Mouse (Mus musculus): ENCODE measurements around the gene Actr5. TPM values are rescaled to one million over a fixed set of nuclear protein-coding genes. Genes with fewer than 3 reads are reported as not detected.

The Actr5 gene
- polyA plus RNA-seq, 1 experiment from 2014 or later: 16.0 TPM

DNA sequence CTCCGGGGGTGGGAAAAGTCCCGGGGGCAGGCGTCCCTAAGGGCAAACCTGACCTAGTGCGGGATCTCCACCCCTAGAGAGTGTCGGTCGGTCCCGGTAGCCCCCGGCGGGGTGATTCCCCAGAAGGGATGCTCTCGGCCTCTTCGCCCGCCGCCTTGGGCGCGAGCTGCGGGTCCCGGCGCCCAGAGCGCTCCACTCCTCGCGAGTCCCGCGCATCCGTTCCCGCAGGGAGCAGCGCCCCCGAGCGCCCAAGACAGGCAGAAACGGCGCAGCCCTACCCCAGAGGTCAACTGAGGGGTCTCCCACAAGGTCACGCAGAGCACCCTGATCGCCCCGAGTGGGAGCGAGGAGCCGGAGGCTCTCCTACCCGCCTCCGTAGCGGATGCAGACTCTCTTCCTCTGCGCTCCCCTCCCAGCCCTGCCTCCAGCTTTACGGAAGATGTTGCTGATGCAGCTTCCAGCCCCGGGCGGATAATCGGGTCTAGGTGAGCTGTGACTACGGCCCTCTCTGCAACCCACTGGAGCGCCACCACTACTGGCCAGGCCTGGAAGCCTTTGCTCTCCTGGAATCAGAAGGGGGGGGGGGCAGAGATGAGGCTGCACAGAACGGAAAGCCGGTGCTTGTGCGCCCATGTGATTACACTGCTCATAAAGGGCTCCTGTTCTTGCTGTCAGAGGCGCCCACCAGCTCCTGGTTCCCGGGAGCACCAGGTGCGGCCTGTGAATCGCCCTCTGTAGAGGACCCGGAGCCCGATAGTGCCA, 43.2 kb downstream of the Actr5 start:
- DNase-seq (ENCODE audit: low spot score, missing footprints) (peak; percentile 96), ATAC-seq (ENCODE audit: low FRiP score) (peak; percentile 45)
- peak overlapping the region; percentile 66 for H3K9ac ChIP-seq (ENCODE audit: low read length)
- peaks cover 21% of the 10 kb centered on the region for H3K27me3 ChIP-seq (ENCODE audit: control insufficient read depth, insufficient read depth, low read length)
- under 1% methylated on average over 50 of the region's 54 CpGs for WGBS
- no peaks in the 10 kb centered on the region for H3K36me3 ChIP-seq (ENCODE audit: control insufficient read depth, insufficient read depth, low read length)
- peak overlapping the region; percentile 99 for H3K4me2 ChIP-seq
- H3K4me3 ChIP-seq (ENCODE audit: low read depth, low read length): peak overlapping the region; percentile 57
- no peaks in the 10 kb centered on the region for H3K9me3 ChIP-seq (ENCODE audit: control insufficient read depth, low read length)
- no peak overlapping the region for H3K27ac ChIP-seq (ENCODE audit: low read depth, low read length)
- H3K4me1 ChIP-seq (ENCODE audit: control insufficient read depth, insufficient read depth, low read length): peaks cover 25% of the 10 kb centered on the region

DNA sequence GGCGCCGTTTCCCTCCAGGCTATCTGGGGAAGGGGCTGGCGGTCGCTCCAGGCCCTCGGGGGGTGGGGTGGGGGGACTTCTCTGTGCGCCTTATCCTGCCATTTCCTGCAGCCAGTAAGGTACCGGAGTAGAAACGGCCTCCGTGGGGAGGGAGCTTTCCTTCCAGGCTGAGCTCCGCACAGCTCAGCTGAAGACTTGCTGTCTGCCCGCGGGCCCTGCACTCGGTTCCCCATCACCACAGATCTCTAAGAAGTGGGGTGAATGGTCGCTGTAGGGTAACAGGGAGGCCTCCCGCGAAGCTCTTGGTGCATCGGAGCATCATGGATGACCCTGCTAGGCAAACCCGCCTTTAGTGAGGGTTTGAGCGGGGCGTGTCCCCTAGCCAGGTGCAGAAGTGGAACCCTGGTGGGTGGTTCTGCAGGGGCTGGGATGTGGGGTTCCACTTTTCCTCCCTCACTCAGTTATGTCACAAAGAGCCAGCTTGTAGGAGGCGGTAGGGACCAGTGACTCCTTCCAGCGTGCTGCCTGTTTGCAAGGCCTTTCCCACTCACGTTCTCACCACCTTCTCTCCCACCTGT, 43.8 kb downstream of the Actr5 start:
- no peak overlapping the region for H3K27ac ChIP-seq (ENCODE audit: low read depth, low read length)
- H3K9ac ChIP-seq (ENCODE audit: low read length): peak overlapping the region; percentile 66; the same call in 1 of the 2 replicates
- peaks cover 21% of the 10 kb centered on the region for H3K27me3 ChIP-seq (ENCODE audit: control insufficient read depth, insufficient read depth, low read length)
- ATAC-seq (ENCODE audit: low FRiP score): no peak
- no peaks in the 10 kb centered on the region for H3K9me3 ChIP-seq (ENCODE audit: control insufficient read depth, low read length)
- H3K4me3 ChIP-seq (ENCODE audit: low read depth, low read length): peak overlapping the region; percentile 57
- 9% methylated on average over 23 of the region's 23 CpGs for WGBS
- no peak for DNase-seq (ENCODE audit: low spot score, missing footprints)
- H3K36me3 ChIP-seq (ENCODE audit: control insufficient read depth, insufficient read depth, low read length): no peaks in the 10 kb centered on the region
- peaks cover 26% of the 10 kb centered on the region for H3K4me1 ChIP-seq (ENCODE audit: control insufficient read depth, insufficient read depth, low read length)
- H3K4me2 ChIP-seq: peak overlapping the region; percentile 99

DNA sequence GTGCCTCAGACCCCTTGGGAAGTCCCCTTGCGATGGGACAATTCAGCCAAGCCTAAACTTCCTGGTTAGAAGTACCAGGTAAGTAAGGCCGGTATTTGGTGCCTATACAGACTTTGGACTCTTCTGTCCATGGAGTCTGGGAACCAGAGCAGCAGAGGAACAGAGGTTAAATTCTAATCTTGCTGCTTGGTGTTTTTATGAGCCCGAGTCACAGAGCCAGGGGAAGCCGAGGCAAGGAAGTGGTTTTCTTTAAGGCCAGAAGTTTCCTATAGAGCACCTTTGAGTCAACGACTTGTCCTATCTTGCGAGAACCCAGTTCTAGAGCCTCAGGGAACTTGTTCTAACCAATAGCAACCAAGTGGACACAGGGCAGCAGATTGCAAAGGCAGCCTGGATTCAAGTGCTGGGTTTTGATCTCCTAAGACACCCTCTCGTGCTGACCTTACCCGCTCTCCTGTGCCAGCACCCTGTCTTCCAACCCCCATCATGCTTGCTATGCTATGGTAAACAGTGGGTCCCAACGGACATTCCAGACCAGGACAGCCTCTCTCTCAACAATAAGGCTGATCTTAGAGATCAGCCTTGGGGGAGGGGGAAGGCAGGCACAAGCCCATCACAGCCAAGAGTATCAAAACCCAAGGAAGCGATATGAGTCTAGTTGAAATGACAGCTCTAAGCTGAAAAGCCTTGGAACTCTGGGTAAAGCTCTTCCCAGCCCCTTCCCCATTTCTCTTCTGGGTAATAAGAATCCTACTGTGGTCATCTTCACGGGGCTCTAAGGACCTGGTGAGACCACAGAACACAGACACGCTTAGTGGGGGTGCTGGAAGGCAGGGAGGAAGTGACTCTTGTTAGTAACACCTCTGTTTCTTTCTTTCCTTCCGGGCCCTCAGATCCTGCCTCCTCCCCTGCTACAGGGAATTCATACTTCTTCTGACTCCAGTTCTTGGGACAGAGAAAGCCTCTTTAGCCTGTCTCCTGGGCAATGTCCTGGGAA, 44.8 kb downstream of the Actr5 start:
- no peak for DNase-seq (ENCODE audit: low spot score, missing footprints)
- no peak overlapping the region for H3K4me3 ChIP-seq (ENCODE audit: low read depth, low read length)
- H3K27me3 ChIP-seq (ENCODE audit: control insufficient read depth, insufficient read depth, low read length): peaks cover 21% of the 10 kb centered on the region
- H3K36me3 ChIP-seq (ENCODE audit: control insufficient read depth, insufficient read depth, low read length): no peaks in the 10 kb centered on the region
- no peak overlapping the region for H3K4me2 ChIP-seq
- ATAC-seq (ENCODE audit: low FRiP score): no peak
- no peaks in the 10 kb centered on the region for H3K9me3 ChIP-seq (ENCODE audit: control insufficient read depth, low read length)
- H3K9ac ChIP-seq (ENCODE audit: low read length): no peak overlapping the region
- H3K4me1 ChIP-seq (ENCODE audit: control insufficient read depth, insufficient read depth, low read length): peaks cover 28% of the 10 kb centered on the region
- WGBS: 63% methylated on average over 13 of the region's 13 CpGs
- H3K27ac ChIP-seq (ENCODE audit: low read depth, low read length): no peak overlapping the region

DNA sequence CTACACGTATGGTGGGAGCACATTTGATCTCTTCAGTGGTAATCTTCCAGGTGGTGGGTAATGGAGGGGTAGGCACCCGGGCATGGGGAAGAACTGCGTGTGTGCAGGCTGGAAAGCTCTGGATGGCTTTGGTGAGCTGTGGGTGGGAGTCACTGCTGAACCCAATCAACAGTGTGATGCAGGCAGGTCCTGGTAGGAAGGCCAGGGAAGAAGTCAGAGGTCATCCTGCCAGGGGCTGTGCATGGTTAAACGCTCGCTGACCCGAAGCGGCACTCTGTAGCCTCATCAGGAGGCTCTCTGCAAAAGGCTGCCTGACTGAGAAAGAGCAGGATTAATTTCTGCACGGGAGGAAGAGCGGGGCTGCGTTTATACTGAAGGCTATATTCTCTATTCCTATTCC, 45.9 kb downstream of the Actr5 start:
- Histone ChIP-seq H3K4me2 (no peak overlapping the region), H3K9ac (ENCODE audit: low read length) (no peak overlapping the region), H3K27me3 (ENCODE audit: control insufficient read depth, insufficient read depth, low read length) (peaks cover 21% of the 10 kb centered on the region), H3K4me1 (ENCODE audit: control insufficient read depth, insufficient read depth, low read length) (peaks cover 26% of the 10 kb centered on the region), H3K4me3 (ENCODE audit: low read depth, low read length) (no peak overlapping the region), H3K36me3 (ENCODE audit: control insufficient read depth, insufficient read depth, low read length) (no peaks in the 10 kb centered on the region), H3K27ac (ENCODE audit: low read depth, low read length) (no peak overlapping the region), H3K9me3 (ENCODE audit: control insufficient read depth, low read length) (no peaks in the 10 kb centered on the region)
- no peak for DNase-seq (ENCODE audit: low spot score, missing footprints)
- ATAC-seq (ENCODE audit: low FRiP score): no peak
- 12% methylated on average over 10 of the region's 10 CpGs for WGBS

DNA sequence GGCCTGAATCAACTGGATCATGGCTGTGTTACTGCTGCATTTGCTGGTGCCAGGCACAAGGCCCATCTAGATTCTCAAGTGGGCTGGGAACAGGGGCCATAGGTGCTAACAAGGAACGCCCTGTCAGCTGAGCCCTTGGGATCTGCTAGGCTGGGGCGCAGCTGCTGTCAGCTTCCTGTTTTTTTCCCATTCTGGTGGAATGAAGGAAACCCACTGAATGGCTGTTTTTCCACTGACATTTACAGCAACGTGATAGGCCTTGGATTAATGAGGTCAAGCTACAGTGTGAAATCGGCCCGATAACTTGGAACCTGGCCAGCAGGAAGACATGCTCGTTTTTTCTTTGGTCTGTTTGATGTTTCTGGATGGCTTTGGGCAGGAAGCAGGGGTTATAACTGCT, 48.1 kb downstream of the Actr5 start:
- Histone ChIP-seq H3K27ac (ENCODE audit: low read depth, low read length) (no peak overlapping the region), H3K9me3 (ENCODE audit: control insufficient read depth, low read length) (no peaks in the 10 kb centered on the region), H3K4me1 (ENCODE audit: control insufficient read depth, insufficient read depth, low read length) (peaks cover 17% of the 10 kb centered on the region), H3K4me2 (no peak overlapping the region), H3K4me3 (ENCODE audit: low read depth, low read length) (no peak overlapping the region), H3K27me3 (ENCODE audit: control insufficient read depth, insufficient read depth, low read length) (peaks cover 15% of the 10 kb centered on the region), H3K9ac (ENCODE audit: low read length) (no peak overlapping the region), H3K36me3 (ENCODE audit: control insufficient read depth, insufficient read depth, low read length) (no peaks in the 10 kb centered on the region)
- no peak for ATAC-seq (ENCODE audit: low FRiP score)
- 61% methylated on average over 6 of the region's 6 CpGs for WGBS
- no peak for DNase-seq (ENCODE audit: low spot score, missing footprints)

DNA sequence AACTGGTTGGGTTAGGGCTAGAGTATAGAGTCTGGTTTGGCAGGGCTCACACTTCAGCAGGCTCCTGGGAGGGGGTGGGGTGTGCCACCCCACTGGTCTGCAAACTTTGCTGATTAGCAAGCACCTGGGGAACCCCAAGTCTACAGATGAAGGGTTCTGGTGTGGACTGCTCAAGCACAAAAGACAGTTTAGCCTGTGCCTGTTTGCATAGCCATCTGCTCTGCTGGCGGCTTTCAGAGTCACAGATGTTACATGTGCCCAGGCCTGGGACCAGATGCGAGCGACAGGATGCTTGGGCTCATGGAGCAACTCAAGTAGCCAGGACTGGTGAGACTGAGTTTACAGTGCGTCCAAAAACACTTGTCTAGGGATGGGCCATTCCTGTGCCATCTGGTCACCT, 48.8 kb downstream of the Actr5 start:
- Histone ChIP-seq H3K27ac (ENCODE audit: low read depth, low read length) (no peak overlapping the region), H3K36me3 (ENCODE audit: control insufficient read depth, insufficient read depth, low read length) (no peaks in the 10 kb centered on the region), H3K4me2 (no peak overlapping the region), H3K9me3 (ENCODE audit: control insufficient read depth, low read length) (no peaks in the 10 kb centered on the region), H3K27me3 (ENCODE audit: control insufficient read depth, insufficient read depth, low read length) (peaks cover 10% of the 10 kb centered on the region), H3K4me1 (ENCODE audit: control insufficient read depth, insufficient read depth, low read length) (peaks cover 16% of the 10 kb centered on the region), H3K4me3 (ENCODE audit: low read depth, low read length) (no peak overlapping the region), H3K9ac (ENCODE audit: low read length) (no peak overlapping the region)
- no peak for DNase-seq (ENCODE audit: low spot score, missing footprints)
- ATAC-seq (ENCODE audit: low FRiP score): no peak
- WGBS: 76% methylated on average over 4 of the region's 4 CpGs

DNA sequence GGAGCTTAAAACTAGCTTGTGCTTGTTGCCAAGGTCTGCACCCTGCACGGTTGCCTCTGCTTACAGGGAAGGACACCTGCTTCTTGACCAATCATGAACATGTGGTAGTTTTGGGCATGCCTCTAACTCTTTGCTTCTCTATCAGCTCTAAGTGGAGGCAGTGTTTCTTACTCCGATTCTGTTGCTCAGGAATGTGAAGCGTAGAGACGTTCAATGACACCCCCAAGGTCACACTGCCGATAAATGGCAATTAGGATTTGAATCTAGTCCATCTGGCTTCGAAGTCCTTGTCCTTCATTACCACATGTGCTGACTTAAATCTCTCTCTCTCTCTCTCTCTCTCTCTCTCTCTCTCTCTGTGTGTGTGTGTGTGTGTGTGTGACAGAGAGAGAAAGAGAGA, 49.4 kb downstream of the Actr5 start:
- Histone ChIP-seq H3K9me3 (ENCODE audit: control insufficient read depth, low read length) (no peaks in the 10 kb centered on the region), H3K36me3 (ENCODE audit: control insufficient read depth, insufficient read depth, low read length) (no peaks in the 10 kb centered on the region), H3K9ac (ENCODE audit: low read length) (no peak overlapping the region), H3K27me3 (ENCODE audit: control insufficient read depth, insufficient read depth, low read length) (peaks cover 4% of the 10 kb centered on the region), H3K27ac (ENCODE audit: low read depth, low read length) (no peak overlapping the region), H3K4me2 (no peak overlapping the region), H3K4me3 (ENCODE audit: low read depth, low read length) (no peak overlapping the region), H3K4me1 (ENCODE audit: control insufficient read depth, insufficient read depth, low read length) (peaks cover 14% of the 10 kb centered on the region)
- 84% methylated on average over 6 of the region's 6 CpGs for WGBS
- DNase-seq (ENCODE audit: low spot score, missing footprints): no peak
- ATAC-seq (ENCODE audit: low FRiP score): no peak

DNA sequence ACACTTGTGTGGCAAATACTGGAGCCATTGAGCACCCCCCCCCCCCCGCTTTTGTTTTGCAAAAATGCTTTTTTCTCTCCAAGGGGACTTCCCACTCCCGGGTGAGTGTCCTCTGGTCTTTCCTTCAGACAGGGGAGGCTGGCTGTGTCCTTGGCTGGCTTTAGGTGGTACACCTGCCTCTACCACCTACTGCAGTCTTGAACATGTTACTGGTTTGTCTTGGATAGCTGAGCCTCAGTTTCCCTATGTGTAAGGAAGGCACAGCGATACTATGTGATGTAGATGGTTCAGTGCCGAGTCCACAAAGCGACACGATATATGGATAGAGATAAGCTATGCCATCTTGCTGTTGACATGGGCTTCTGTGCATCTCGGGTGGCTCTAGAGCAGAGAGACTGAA, 50.1 kb downstream of the Actr5 start:
- no peak overlapping the region for H3K27ac ChIP-seq (ENCODE audit: low read depth, low read length)
- WGBS: 86% methylated on average over 7 of the region's 7 CpGs
- H3K27me3 ChIP-seq (ENCODE audit: control insufficient read depth, insufficient read depth, low read length): peaks cover 3% of the 10 kb centered on the region; the same call in 1 of the 2 replicates
- no peak overlapping the region for H3K4me2 ChIP-seq
- H3K36me3 ChIP-seq (ENCODE audit: control insufficient read depth, insufficient read depth, low read length): no peaks in the 10 kb centered on the region
- no peaks in the 10 kb centered on the region for H3K9me3 ChIP-seq (ENCODE audit: control insufficient read depth, low read length)
- no peak overlapping the region for H3K9ac ChIP-seq (ENCODE audit: low read length)
- ATAC-seq (ENCODE audit: low FRiP score): no peak
- H3K4me3 ChIP-seq (ENCODE audit: low read depth, low read length): no peak overlapping the region
- DNase-seq (ENCODE audit: low spot score, missing footprints): no peak
- peaks cover 14% of the 10 kb centered on the region for H3K4me1 ChIP-seq (ENCODE audit: control insufficient read depth, insufficient read depth, low read length)
